Mouse (Mus musculus): ENCODE results near the gene Snx25.

DNA sequence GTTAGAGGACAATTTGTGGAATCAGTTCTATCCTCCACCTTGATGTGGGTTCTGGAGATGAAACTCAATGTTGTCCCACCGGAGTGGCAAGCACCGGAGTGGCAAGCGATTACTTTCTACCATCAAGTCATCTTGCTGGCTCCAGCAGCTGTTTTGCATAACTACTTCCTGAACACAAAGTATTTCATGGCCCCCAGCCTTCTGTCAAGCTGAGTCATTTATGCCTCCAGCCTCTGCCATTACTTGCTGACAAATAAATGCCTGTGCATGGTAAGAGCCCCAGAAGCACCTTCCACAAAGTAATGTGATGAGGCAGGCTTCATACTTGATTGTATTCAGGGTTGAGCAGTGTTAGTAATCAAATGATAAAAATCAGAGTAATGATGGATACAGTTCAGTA lies 44.9 kb upstream of the Snx25 start:
- TF ChIP-seq POLR2A (IDR thresholded peaks at IDR 0.05; ENCODE audit: borderline replicate concordance, control insufficient read depth, low read depth, low read length): no peak
- no peak for TF ChIP-seq CTCF (IDR thresholded peaks at IDR 0.05; ENCODE audit: control insufficient read depth, insufficient read depth, low read length)
